Mouse (Mus musculus): ENCODE results near the gene Capn11. TPM values are rescaled to one million over a fixed set of nuclear protein-coding genes. Genes with fewer than 3 reads are reported as not detected.

The Capn11 gene
- total RNA-seq (2012; rRNA removed), result not detected in 2 replicates
- polyA plus RNA-seq (2012; ENCODE audit: insufficient read depth in 1 of 2, insufficient read length in 2 of 2, low read depth in 1 of 2, low replicate concordance in 2 of 2, missing spikeins in 1 of 2), result under 1 TPM in 1 of 2 experiments, not detected in 1; 0.03 TPM

- no peaks in the 10 kb centered on the region for H3K27me3 ChIP-seq (ENCODE audit: control insufficient read depth in 1 of 2, insufficient read depth in 2 of 2, low read length in 2 of 2)
- H3K4me3 ChIP-seq (ENCODE audit: control insufficient read depth in 1 of 2, insufficient read depth in 1 of 2, low read depth in 2 of 2, low read length in 2 of 2), result no peak within 1 kb of the TSS
- no peak for TF ChIP-seq ZNF384 (IDR thresholded peaks at IDR 0.05; ENCODE audit: low read depth, low read length)
- no peak for TF ChIP-seq GABPA (IDR thresholded peaks at IDR 0.05; ENCODE audit: low read depth, low read length)
- TF ChIP-seq BHLHE40 (IDR thresholded peaks at IDR 0.05; ENCODE audit: borderline replicate concordance, low read depth, low read length), result no peak
- TF ChIP-seq MAFK (IDR thresholded peaks at IDR 0.05; ENCODE audit: borderline replicate concordance, low read depth, low read length), result no peak
- TF ChIP-seq MYC (IDR thresholded peaks at IDR 0.05; ENCODE audit: low read depth, low read length), result no peak
- TF ChIP-seq POLR2AphosphoS5 (IDR thresholded peaks at IDR 0.05; ENCODE audit: borderline replicate concordance, low read depth, low read length), result no peak
- no peak for TF ChIP-seq TCF12 (IDR thresholded peaks at IDR 0.05; ENCODE audit: low read depth, low read length)
- TF ChIP-seq UBTF (IDR thresholded peaks at IDR 0.05; ENCODE audit: borderline replicate concordance, insufficient read depth, low read depth, low read length), result no peak
- no peak for TF ChIP-seq CHD2 (IDR thresholded peaks at IDR 0.05; ENCODE audit: low read length)
- no peak for TF ChIP-seq MYB (IDR thresholded peaks at IDR 0.05; ENCODE audit: low read depth, low read length)
- TF ChIP-seq ZC3H11A (IDR thresholded peaks at IDR 0.05; ENCODE audit: low read depth, low read length), result no peak
- TF ChIP-seq RAD21 (IDR thresholded peaks at IDR 0.05; ENCODE audit: low read depth, low read length), result no peak
- TF ChIP-seq EP300 (IDR thresholded peaks at IDR 0.05; ENCODE audit: low read depth in 1 of 2, low read length in 2 of 2), result no peak
- H3K4me1 ChIP-seq (ENCODE audit: control insufficient read depth in 1 of 2, insufficient read depth in 2 of 2, low read length in 2 of 2), result no peaks in the 10 kb centered on the region
- H3K79me2 ChIP-seq (ENCODE audit: control insufficient read depth, insufficient read depth, low read length, poor library complexity), result no peaks in the 10 kb centered on the region
- DNase-seq (ENCODE audit: low read depth, low spot score), result no peak
- no peaks in the 10 kb centered on the region for H3K36me3 ChIP-seq (ENCODE audit: control insufficient read depth in 1 of 2, insufficient read depth in 2 of 2, low read length in 2 of 2)
- no peak within 1 kb of the TSS for H3K27ac ChIP-seq (ENCODE audit: control insufficient read depth, low read depth, low read length)
- H3K9me3 ChIP-seq (replicated peaks; ENCODE audit: insufficient read depth, low read length), result no peaks in the 10 kb centered on the region
- H3K9ac ChIP-seq (ENCODE audit: control insufficient read depth, low read depth, low read length, poor library complexity, severe bottlenecking), result no peak within 1 kb of the TSS
Observed at GRCm38 (mm10) chr17:45659225-45659624, at the start of gene Capn11. Gene Capn11, minus strand, starts transcription at chr17:45659325.

- no peak overlapping the region for H3K9ac ChIP-seq (ENCODE audit: control insufficient read depth, low read depth, low read length, poor library complexity, severe bottlenecking)
- H3K27ac ChIP-seq (ENCODE audit: control insufficient read depth, low read depth, low read length), result no peak overlapping the region
- H3K4me1 ChIP-seq (ENCODE audit: control insufficient read depth in 1 of 2, insufficient read depth in 2 of 2, low read length in 2 of 2), result peaks cover 3 to 23% of the 10 kb centered on the region in 2 experiments
- DNase-seq (ENCODE audit: low read depth, low spot score), result no peak
- no peaks in the 10 kb centered on the region for H3K9me3 ChIP-seq (replicated peaks; ENCODE audit: insufficient read depth, low read length)
- H3K4me3 ChIP-seq (ENCODE audit: control insufficient read depth in 1 of 2, insufficient read depth in 1 of 2, low read depth in 2 of 2, low read length in 2 of 2), result no peak overlapping the region
- no peaks in the 10 kb centered on the region for H3K79me2 ChIP-seq (ENCODE audit: control insufficient read depth, insufficient read depth, low read length, poor library complexity)
- no peaks in the 10 kb centered on the region for H3K27me3 ChIP-seq (ENCODE audit: control insufficient read depth in 1 of 2, insufficient read depth in 2 of 2, low read length in 2 of 2)
- H3K36me3 ChIP-seq (ENCODE audit: control insufficient read depth in 1 of 2, insufficient read depth in 2 of 2, low read length in 2 of 2), result no peaks in the 10 kb centered on the region
- TF ChIP-seq CHD1 (IDR thresholded peaks at IDR 0.05; ENCODE audit: low read depth, low read length), result no peak
- no peak for TF ChIP-seq MAFK (IDR thresholded peaks at IDR 0.05; ENCODE audit: borderline replicate concordance, low read depth, low read length)
- TF ChIP-seq MYB (IDR thresholded peaks at IDR 0.05; ENCODE audit: low read depth, low read length), result no peak
- TF ChIP-seq CTCF (IDR thresholded peaks at IDR 0.05 in 2 of 3, conservative IDR thresholded peaks at IDR 0.05 in 1 of 3; ENCODE audit: control insufficient read depth in 1 of 3, insufficient read depth in 1 of 3, low read depth in 2 of 3, low read length in 3 of 3, poor library complexity in 1 of 3, severe bottlenecking in 1 of 3), result no peak
- no peak for TF ChIP-seq EP300 (IDR thresholded peaks at IDR 0.05; ENCODE audit: low read depth in 1 of 2, low read length in 2 of 2)
- no peak for TF ChIP-seq GABPA (IDR thresholded peaks at IDR 0.05; ENCODE audit: low read depth, low read length)
- TF ChIP-seq SIN3A (IDR thresholded peaks at IDR 0.05; ENCODE audit: low read length), result no peak
- no peak for TF ChIP-seq USF1 (IDR thresholded peaks at IDR 0.05; ENCODE audit: low read depth, low read length)
- no peak for TF ChIP-seq SMC3 (IDR thresholded peaks at IDR 0.05; ENCODE audit: low read depth, low read length)
- TF ChIP-seq USF2 (IDR thresholded peaks at IDR 0.05; ENCODE audit: borderline replicate concordance in 1 of 2, insufficient read depth in 1 of 2, low read depth in 1 of 2, low read length in 2 of 2), result no peak
- no peak for TF ChIP-seq MYC (IDR thresholded peaks at IDR 0.05; ENCODE audit: low read depth, low read length)
- no peak for TF ChIP-seq MEF2A (IDR thresholded peaks at IDR 0.05; ENCODE audit: extremely low read depth, insufficient replicate concordance, low read depth, low read length, poor library complexity, severe bottlenecking)
- TF ChIP-seq BHLHE40 (IDR thresholded peaks at IDR 0.05; ENCODE audit: borderline replicate concordance, low read depth, low read length), result no peak
- no peak for TF ChIP-seq RAD21 (IDR thresholded peaks at IDR 0.05; ENCODE audit: low read depth, low read length)
- no peak for TF ChIP-seq NELFE (IDR thresholded peaks at IDR 0.05; ENCODE audit: low read depth, low read length)
- no peak for TF ChIP-seq MXI1 (IDR thresholded peaks at IDR 0.05; ENCODE audit: low read depth, low read length)
- TF ChIP-seq TBP (IDR thresholded peaks at IDR 0.05; ENCODE audit: low read depth, low read length), result no peak
Observed at GRCm38 (mm10) chr17:45708179-45708578, 49.1 kb upstream of the Capn11 start.
